Comparison of ENCODE assay signal across 18 mouse cellular contexts in the genomic region with DNA sequence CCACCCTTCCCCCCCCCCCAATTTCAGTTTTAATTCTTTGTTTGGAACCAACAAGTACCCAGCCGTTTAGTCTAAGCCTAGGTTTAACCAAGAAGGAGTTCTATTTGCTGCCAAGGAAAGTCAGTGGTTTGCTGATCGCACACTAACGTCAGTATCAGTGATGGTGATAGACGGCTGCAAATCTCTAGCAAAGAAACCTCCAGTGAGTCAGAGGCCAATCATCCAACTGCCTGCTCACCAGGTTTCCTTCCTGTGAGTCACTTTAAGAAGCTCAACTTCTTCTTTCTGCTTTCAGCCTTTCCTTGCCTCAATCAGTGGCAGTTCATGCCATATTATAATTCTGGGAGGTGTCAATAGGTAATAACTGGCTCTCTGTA. TPM values are rescaled to one million over a fixed set of nuclear protein-coding genes. Genes with fewer than 3 reads are reported as not detected.
DNase-seq lines count a peak whose midpoint lies in the region; ATAC-seq and TF ChIP-seq lines count a peak whose summit lies in the region.
"Had no signal": no experiment of that assay in that cellular context is flagged by ENCODE, and none has a peak within 500 bp of the region (broad histone marks: within the 10 kb centered on the region; RNA-seq: fewer than 3 reads in every experiment).

No protein-coding gene starts in this region.

- DNase-seq in thymus, postnatal 0 days (ENCODE audit: low spot score) = peak; percentile 10
- no peak for DNase-seq in thymus, adult 18-20 months
- DNase-seq in MEL (ENCODE audit: low read depth, low spot score) = peak; percentile 95
- peak; percentile 81 for DNase-seq in splenic B cell, adult 2 months (ENCODE audit: low read depth, low spot score)
- DNase-seq in gastrocnemius, postnatal 25 days = no peak
- DNase-seq in heart, postnatal 25 days (ENCODE audit: low spot score) = no peak
- no peak for DNase-seq in cerebellum, adult 2 months
- DNase-seq: cerebellum, adult 9-10 months; heart, postnatal 10 days; kidney, postnatal 4 days; lung, embryonic 14.5 days; midbrain, embryonic 14.5 days; right cerebral cortex, postnatal 25 days had no signal

- H3K36me3 ChIP-seq in MEL (ENCODE audit: control insufficient read depth in 1 of 2, insufficient read depth in 2 of 2, low read length in 2 of 2) = peaks cover 0 to 30% of the 10 kb centered on the region in 2 experiments; a peak in 2 of 4 replicates
- H3K36me3 ChIP-seq in splenic B cell, adult 2 months (ENCODE audit: control insufficient read depth, insufficient read depth, low read length, poor library complexity, severe bottlenecking) = no peaks in the 10 kb centered on the region
- H3K36me3 ChIP-seq: embryonic facial prominence, embryonic 13.5 days; forebrain, embryonic 15.5 days; stomach, embryonic 15.5 days had no signal

- peaks cover 0 to 33% of the 10 kb centered on the region in 2 experiments; a peak in 3 of 4 replicates for H3K4me1 ChIP-seq in MEL (ENCODE audit: control insufficient read depth in 1 of 2, insufficient read depth in 2 of 2, low read length in 2 of 2)
- no peaks in the 10 kb centered on the region for H3K4me1 ChIP-seq in cerebellum, adult 2 months (ENCODE audit: control insufficient read depth, insufficient read depth, low read length)
- H3K4me1 ChIP-seq: stomach, embryonic 15.5 days had no signal

- H3K27me3 ChIP-seq in MEL (ENCODE audit: control insufficient read depth in 1 of 2, insufficient read depth in 2 of 2, low read length in 2 of 2) = no peaks in the 10 kb centered on the region
- no peaks in the 10 kb centered on the region for H3K27me3 ChIP-seq in splenic B cell, adult 2 months (ENCODE audit: control insufficient read depth, insufficient read depth, low read length, poor library complexity, severe bottlenecking)
- H3K27me3 ChIP-seq in cerebellum, adult 2 months (ENCODE audit: control insufficient read depth, insufficient read depth, low read length) = no peaks in the 10 kb centered on the region
- H3K27me3 ChIP-seq: embryonic facial prominence, embryonic 13.5 days; forebrain, embryonic 15.5 days; stomach, embryonic 15.5 days had no signal

- peak; percentile 67 for ATAC-seq in granulocyte monocyte progenitor cell, adult 5-6 weeks (replicated peaks; ENCODE audit: poor library complexity, severe bottlenecking)
- ATAC-seq: forebrain, embryonic 15.5 days; intestine, embryonic 16.5 days had no signal

- H3K27ac ChIP-seq in MEL (ENCODE audit: control insufficient read depth, low read depth, low read length) = peak overlapping the region; percentile 47; the same call in 1 of the 2 replicates
- no peak overlapping the region for H3K27ac ChIP-seq in cerebellum, adult 2 months (ENCODE audit: insufficient read depth, low read length)
- H3K27ac ChIP-seq: embryonic facial prominence, embryonic 13.5 days; forebrain, embryonic 15.5 days; stomach, embryonic 15.5 days had no signal

- no peak for TF ChIP-seq RAD21 in MEL (IDR thresholded peaks at IDR 0.05; ENCODE audit: low read depth, low read length)

- H3K9ac ChIP-seq in MEL (ENCODE audit: control insufficient read depth, low read depth, low read length, poor library complexity, severe bottlenecking) = no peak overlapping the region
- H3K9ac ChIP-seq: embryonic facial prominence, embryonic 13.5 days; forebrain, embryonic 15.5 days; lung, embryonic 14.5 days; stomach, embryonic 15.5 days had no signal

- no peak for TF ChIP-seq CTCF in MEL (IDR thresholded peaks at IDR 0.05 in 2 of 3, conservative IDR thresholded peaks at IDR 0.05 in 1 of 3; ENCODE audit: control insufficient read depth in 1 of 3, insufficient read depth in 1 of 3, low read depth in 2 of 3, low read length in 3 of 3, poor library complexity in 1 of 3, severe bottlenecking in 1 of 3)
- no peak for TF ChIP-seq CTCF in cerebellum, adult 2 months (IDR thresholded peaks at IDR 0.05; ENCODE audit: borderline replicate concordance, insufficient read depth, low read depth, low read length)

- TF ChIP-seq POLR2A in MEL (IDR thresholded peaks at IDR 0.05; ENCODE audit: control insufficient read depth in 1 of 2, insufficient read depth in 1 of 2, low read depth in 1 of 2, low read length in 2 of 2, poor library complexity in 1 of 2) = no peak
- TF ChIP-seq POLR2A in cerebellum, adult 2 months (IDR thresholded peaks at IDR 0.05; ENCODE audit: borderline replicate concordance, insufficient read depth, low read length) = no peak

- H3K4me3 ChIP-seq in MEL (ENCODE audit: control insufficient read depth in 1 of 2, insufficient read depth in 1 of 2, low read depth in 2 of 2, low read length in 2 of 2) = no peak overlapping the region
- no peak overlapping the region for H3K4me3 ChIP-seq in cerebellum, adult 2 months (replicated peaks; ENCODE audit: insufficient read depth, low read depth, low read length)
- H3K4me3 ChIP-seq: embryonic facial prominence, embryonic 13.5 days; forebrain, embryonic 15.5 days; stomach, embryonic 15.5 days had no signal

- WGBS in cerebellum, adult 2 months = 82% methylated on average over 4 of the region's 4 CpGs

- H3K9me3 ChIP-seq in MEL (replicated peaks; ENCODE audit: insufficient read depth, low read length) = no peaks in the 10 kb centered on the region
- H3K9me3 ChIP-seq: embryonic facial prominence, embryonic 13.5 days; forebrain, embryonic 15.5 days; stomach, embryonic 15.5 days had no signal

- no peaks in the 10 kb centered on the region for H3K79me2 ChIP-seq in MEL (ENCODE audit: control insufficient read depth, insufficient read depth, low read length, poor library complexity)

- peak; percentile 94 to 99 for TF ChIP-seq EP300 in MEL (IDR thresholded peaks at IDR 0.05; ENCODE audit: low read depth in 1 of 2, low read length in 2 of 2)

- intact Hi-C loops in heart, postnatal 25 days (cut with DNase I) = no loop called here

TF ChIP-seq in MEL, 35 proteins besides CTCF, POLR2A, EP300 and RAD21 (continues in another document):
- TF ChIP-seq MAX (IDR thresholded peaks at IDR 0.05; ENCODE audit: low read length) = no peak
- TF ChIP-seq UBTF (IDR thresholded peaks at IDR 0.05; ENCODE audit: borderline replicate concordance, insufficient read depth, low read depth, low read length) = no peak
- peak; percentile 84 for TF ChIP-seq MYB (IDR thresholded peaks at IDR 0.05; ENCODE audit: low read depth, low read length)
- peak; percentile 95 for TF ChIP-seq RCOR1 (IDR thresholded peaks at IDR 0.05; ENCODE audit: low read depth, low read length)
- no peak for TF ChIP-seq SIN3A (IDR thresholded peaks at IDR 0.05; ENCODE audit: low read length)
- TF ChIP-seq MAZ (IDR thresholded peaks at IDR 0.05; ENCODE audit: low read depth, low read length) = no peak
- TF ChIP-seq ZMIZ1 (IDR thresholded peaks at IDR 0.05; ENCODE audit: low read depth, low read length) = no peak
- no peak for TF ChIP-seq SMC3 (IDR thresholded peaks at IDR 0.05; ENCODE audit: low read depth, low read length)
- no peak for TF ChIP-seq NRF1 (IDR thresholded peaks at IDR 0.05; ENCODE audit: insufficient read depth, low read depth, low read length, poor library complexity, severe bottlenecking)
- TF ChIP-seq POLR2AphosphoS5 (IDR thresholded peaks at IDR 0.05; ENCODE audit: borderline replicate concordance, low read depth, low read length) = no peak
- TF ChIP-seq KAT2A (conservative IDR thresholded peaks at IDR 0.05; ENCODE audit: low read depth, low read length) = no peak
- TF ChIP-seq TCF12 (IDR thresholded peaks at IDR 0.05; ENCODE audit: low read depth, low read length) = peak; percentile 68
- no peak for TF ChIP-seq HCFC1 (IDR thresholded peaks at IDR 0.05; ENCODE audit: low read depth, low read length)
- peak; percentile 85; the same call in 1 of the 2 replicates for TF ChIP-seq ETS1 (IDR thresholded peaks at IDR 0.05; ENCODE audit: low read depth, low read length)
- no peak for TF ChIP-seq ZNF384 (IDR thresholded peaks at IDR 0.05; ENCODE audit: low read depth, low read length)
- TF ChIP-seq TAL1 (IDR thresholded peaks at IDR 0.05; ENCODE audit: low read length) = peak; percentile 54
- TF ChIP-seq MXI1 (IDR thresholded peaks at IDR 0.05; ENCODE audit: low read depth, low read length) = no peak
- peak; percentile 89 for TF ChIP-seq GATA1 (IDR thresholded peaks at IDR 0.05; ENCODE audit: low read depth, low read length)
- TF ChIP-seq CHD1 (IDR thresholded peaks at IDR 0.05; ENCODE audit: low read depth, low read length) = no peak
- TF ChIP-seq NELFE (IDR thresholded peaks at IDR 0.05; ENCODE audit: low read depth, low read length) = no peak
- TF ChIP-seq ZC3H11A (IDR thresholded peaks at IDR 0.05; ENCODE audit: low read depth, low read length) = no peak
- peak; percentile 49; the same call in 1 of the 2 replicates for TF ChIP-seq MYC (IDR thresholded peaks at IDR 0.05; ENCODE audit: low read depth, low read length)
- TF ChIP-seq JUND (IDR thresholded peaks at IDR 0.05; ENCODE audit: low read depth, low read length) = peak; percentile 97
- TF ChIP-seq ELF1 (IDR thresholded peaks at IDR 0.05; ENCODE audit: low read depth, low read length) = no peak
- no peak for TF ChIP-seq POLR2AphosphoS2 (IDR thresholded peaks at IDR 0.05; ENCODE audit: low read length)
- TF ChIP-seq TBP (IDR thresholded peaks at IDR 0.05; ENCODE audit: low read depth, low read length) = no peak
- no peak for TF ChIP-seq USF1 (IDR thresholded peaks at IDR 0.05; ENCODE audit: low read depth, low read length)
- TF ChIP-seq MAFK (IDR thresholded peaks at IDR 0.05; ENCODE audit: borderline replicate concordance, low read depth, low read length) = no peak
- no peak for TF ChIP-seq CHD2 (IDR thresholded peaks at IDR 0.05; ENCODE audit: low read length)
- no peak for TF ChIP-seq MEF2A (IDR thresholded peaks at IDR 0.05; ENCODE audit: extremely low read depth, insufficient replicate concordance, low read depth, low read length, poor library complexity, severe bottlenecking)
- no peak for TF ChIP-seq GABPA (IDR thresholded peaks at IDR 0.05; ENCODE audit: low read depth, low read length)
- TF ChIP-seq BHLHE40 (IDR thresholded peaks at IDR 0.05; ENCODE audit: borderline replicate concordance, low read depth, low read length) = no peak

RNA-seq across cellular contexts. Expression of a gene that starts 47.0 kb away (rescaled TPM):
- polyA plus RNA-seq in thymus, postnatal 0 days (2015; fragmentation: Nextera tagmentation; extraction: Ambion mirVana) = 10.5 and 11.6 TPM in 2 replicates
- total RNA-seq in MEL (2012; rRNA removed) = 43.8 and 58.5 TPM in 2 replicates
- 100 to 1,000 TPM in 1 of 2 experiments, 10 to 100 TPM in 1; 53.9 to 226 TPM for polyA plus RNA-seq in MEL (2012; ENCODE audit: insufficient read depth in 1 of 2, insufficient read length in 2 of 2, low read depth in 1 of 2, low replicate concordance in 2 of 2, missing spikeins in 1 of 2)
- 119 and 145 TPM in 2 replicates for total RNA-seq in granulocyte monocyte progenitor cell, adult 5-6 weeks (2014; fragmentation: Nextera tagmentation)
- total RNA-seq in granulocyte monocyte progenitor cell, adult 5-6 weeks (2017) = 130 and 135 TPM in 2 replicates
- 1 to 10 TPM; 6.1 to 6.5 TPM for total RNA-seq in gastrocnemius, postnatal 25 days (2021)
- total RNA-seq in heart, postnatal 25 days (2021) = 10 to 100 TPM in 1 of 2 experiments, 1 to 10 TPM in 1; 9.9 to 11.6 TPM
- 4.1 and 4.5 TPM in 2 replicates for polyA plus RNA-seq in cerebellum, adult 2 months (2012; rRNA removed)

Comparison
In these comparisons a context has a peak if more than half of its experiments do, and no peak if none do; other contexts are left out.
1. DNase-seq: peak in thymus, postnatal 0 days (single experiment), MEL (single experiment) and splenic B cell, adult 2 months (single experiment); none in thymus, adult 18-20 months (0 of 2), gastrocnemius, postnatal 25 days (single experiment), heart, postnatal 25 days (single experiment) and cerebellum, adult 2 months (0 of 2).